Mouse (Mus musculus): Measurements from ENCODE around the gene Gm45713. TPM values are rescaled to one million over a fixed set of nuclear protein-coding genes. Genes with fewer than 3 reads are reported as not detected.
A peak's percentile ranks its signal among the peaks of the same experiment; 100 is the strongest.

The Gm45713 gene
- polyA plus RNA-seq, 1 experiment: 0.95 TPM

GRCm38 (mm10) chr7:45091001-45091990 lies 44.7 kb downstream of the Gm45713 start:
- H3K79me2 ChIP-seq (ENCODE audit: control insufficient read depth, insufficient read depth): no peaks in the 10 kb centered on the region
- H3K36me3 ChIP-seq (ENCODE audit: control insufficient read depth, insufficient read depth): no peaks in the 10 kb centered on the region
- peak overlapping the region; percentile 14 for H3K4me3 ChIP-seq (ENCODE audit: insufficient read depth, poor library complexity, severe bottlenecking)
- H3K27me3 ChIP-seq (ENCODE audit: control insufficient read depth, insufficient read depth, insufficient read length): no peaks in the 10 kb centered on the region
- H3K79me3 ChIP-seq (ENCODE audit: low read depth): no peaks in the 10 kb centered on the region
- TF ChIP-seq MYOD1 (IDR thresholded peaks at IDR 0.05; ENCODE audit: control insufficient read depth, insufficient read length, low read depth) (no peak), FOSL1 (IDR thresholded peaks at IDR 0.05; ENCODE audit: insufficient read depth, low read length, poor library complexity, severe bottlenecking) (no peak), CEBPB (IDR thresholded peaks at IDR 0.05; ENCODE audit: low read depth) (no peak), USF1 (IDR thresholded peaks at IDR 0.05; ENCODE audit: low read depth) (no peak), MAX (IDR thresholded peaks at IDR 0.05) (no peak), CTCF (IDR thresholded peaks at IDR 0.05; ENCODE audit: control insufficient read depth, insufficient read depth, insufficient read length) (no peak), MYOG (IDR thresholded peaks at IDR 0.05; ENCODE audit: control insufficient read depth, extremely low read depth, insufficient read length) (no peak)
- H3ac ChIP-seq (ENCODE audit: control insufficient read depth, insufficient read length, low read depth): peak overlapping the region; percentile 41

GRCm38 (mm10) chr7:45090251-45090977 lies 45.6 kb downstream of the Gm45713 start:
- Histone ChIP-seq H3K27me3 (ENCODE audit: control insufficient read depth, insufficient read depth, insufficient read length) (no peaks in the 10 kb centered on the region), H3K36me3 (ENCODE audit: control insufficient read depth, insufficient read depth) (no peaks in the 10 kb centered on the region), H3K4me3 (ENCODE audit: insufficient read depth, poor library complexity, severe bottlenecking) (no peak overlapping the region), H3K79me3 (ENCODE audit: low read depth) (no peaks in the 10 kb centered on the region), H3ac (ENCODE audit: control insufficient read depth, insufficient read length, low read depth) (no peak overlapping the region), H3K79me2 (ENCODE audit: control insufficient read depth, insufficient read depth) (no peaks in the 10 kb centered on the region)
- TF ChIP-seq CTCF (IDR thresholded peaks at IDR 0.05; ENCODE audit: control insufficient read depth, insufficient read depth, insufficient read length) (no peak), MAX (IDR thresholded peaks at IDR 0.05) (no peak), USF1 (IDR thresholded peaks at IDR 0.05; ENCODE audit: low read depth) (no peak), FOSL1 (IDR thresholded peaks at IDR 0.05; ENCODE audit: insufficient read depth, low read length, poor library complexity, severe bottlenecking) (no peak), CEBPB (IDR thresholded peaks at IDR 0.05; ENCODE audit: low read depth) (no peak), MYOD1 (IDR thresholded peaks at IDR 0.05; ENCODE audit: control insufficient read depth, insufficient read length, low read depth) (no peak), MYOG (IDR thresholded peaks at IDR 0.05; ENCODE audit: control insufficient read depth, extremely low read depth, insufficient read length) (no peak)

GRCm38 (mm10) chr7:45088597-45088996 lies 47.4 kb downstream of the Gm45713 start:
- Histone ChIP-seq H3K4me3 (ENCODE audit: insufficient read depth, poor library complexity, severe bottlenecking) (no peak overlapping the region), H3K27me3 (ENCODE audit: control insufficient read depth, insufficient read depth, insufficient read length) (no peaks in the 10 kb centered on the region), H3K79me2 (ENCODE audit: control insufficient read depth, insufficient read depth) (no peaks in the 10 kb centered on the region), H3K36me3 (ENCODE audit: control insufficient read depth, insufficient read depth) (no peaks in the 10 kb centered on the region), H3K79me3 (ENCODE audit: low read depth) (no peaks in the 10 kb centered on the region), H3ac (ENCODE audit: control insufficient read depth, insufficient read length, low read depth) (no peak overlapping the region)
- TF ChIP-seq FOSL1 (IDR thresholded peaks at IDR 0.05; ENCODE audit: insufficient read depth, low read length, poor library complexity, severe bottlenecking) (no peak), CEBPB (IDR thresholded peaks at IDR 0.05; ENCODE audit: low read depth) (no peak), MAX (IDR thresholded peaks at IDR 0.05) (no peak)

GRCm38 (mm10) chr7:45086084-45086483 lies 49.9 kb downstream of the Gm45713 start:
- Histone ChIP-seq H3K79me3 (ENCODE audit: low read depth) (no peaks in the 10 kb centered on the region), H3K4me3 (ENCODE audit: insufficient read depth, poor library complexity, severe bottlenecking) (no peak overlapping the region), H3ac (ENCODE audit: control insufficient read depth, insufficient read length, low read depth) (no peak overlapping the region), H3K27me3 (ENCODE audit: control insufficient read depth, insufficient read depth, insufficient read length) (no peaks in the 10 kb centered on the region), H3K36me3 (ENCODE audit: control insufficient read depth, insufficient read depth) (no peaks in the 10 kb centered on the region), H3K79me2 (ENCODE audit: control insufficient read depth, insufficient read depth) (no peaks in the 10 kb centered on the region)
- TF ChIP-seq FOSL1 (IDR thresholded peaks at IDR 0.05; ENCODE audit: insufficient read depth, low read length, poor library complexity, severe bottlenecking) (no peak), MAX (IDR thresholded peaks at IDR 0.05) (no peak), CEBPB (IDR thresholded peaks at IDR 0.05; ENCODE audit: low read depth) (no peak), CTCF (IDR thresholded peaks at IDR 0.05; ENCODE audit: control insufficient read depth, insufficient read depth, insufficient read length) (no peak), MYOD1 (IDR thresholded peaks at IDR 0.05; ENCODE audit: control insufficient read depth, insufficient read length, low read depth) (no peak), USF1 (IDR thresholded peaks at IDR 0.05; ENCODE audit: low read depth) (no peak), MYOG (IDR thresholded peaks at IDR 0.05; ENCODE audit: control insufficient read depth, extremely low read depth, insufficient read length) (no peak)

GRCm38 (mm10) chr7:45083300-45083890 lies 52.6 kb downstream of the Gm45713 start:
- Histone ChIP-seq H3K4me3 (ENCODE audit: insufficient read depth, poor library complexity, severe bottlenecking) (no peak overlapping the region), H3ac (ENCODE audit: control insufficient read depth, insufficient read length, low read depth) (no peak overlapping the region), H3K79me2 (ENCODE audit: control insufficient read depth, insufficient read depth) (no peaks in the 10 kb centered on the region), H3K36me3 (ENCODE audit: control insufficient read depth, insufficient read depth) (no peaks in the 10 kb centered on the region), H3K27me3 (ENCODE audit: control insufficient read depth, insufficient read depth, insufficient read length) (no peaks in the 10 kb centered on the region), H3K79me3 (ENCODE audit: low read depth) (no peaks in the 10 kb centered on the region)
- TF ChIP-seq CTCF (IDR thresholded peaks at IDR 0.05; ENCODE audit: control insufficient read depth, insufficient read depth, insufficient read length): no peak
- TF ChIP-seq USF1 (IDR thresholded peaks at IDR 0.05; ENCODE audit: low read depth): no peak
- TF ChIP-seq MYOD1 (IDR thresholded peaks at IDR 0.05; ENCODE audit: control insufficient read depth, insufficient read length, low read depth): no peak
- no peak for TF ChIP-seq FOSL1 (IDR thresholded peaks at IDR 0.05; ENCODE audit: insufficient read depth, low read length, poor library complexity, severe bottlenecking)
- no peak for TF ChIP-seq MYOG (IDR thresholded peaks at IDR 0.05; ENCODE audit: control insufficient read depth, extremely low read depth, insufficient read length)
- TF ChIP-seq MAX (IDR thresholded peaks at IDR 0.05): no peak
- TF ChIP-seq CEBPB (IDR thresholded peaks at IDR 0.05; ENCODE audit: low read depth): no peak
